Mouse (Mus musculus): ENCODE data around the gene Phb2. TPM values are rescaled to one million over a fixed set of nuclear protein-coding genes. Genes with fewer than 3 reads are reported as not detected.

Gene Phb2
- polyA plus RNA-seq, 1 experiment, result 329 TPM

DNA sequence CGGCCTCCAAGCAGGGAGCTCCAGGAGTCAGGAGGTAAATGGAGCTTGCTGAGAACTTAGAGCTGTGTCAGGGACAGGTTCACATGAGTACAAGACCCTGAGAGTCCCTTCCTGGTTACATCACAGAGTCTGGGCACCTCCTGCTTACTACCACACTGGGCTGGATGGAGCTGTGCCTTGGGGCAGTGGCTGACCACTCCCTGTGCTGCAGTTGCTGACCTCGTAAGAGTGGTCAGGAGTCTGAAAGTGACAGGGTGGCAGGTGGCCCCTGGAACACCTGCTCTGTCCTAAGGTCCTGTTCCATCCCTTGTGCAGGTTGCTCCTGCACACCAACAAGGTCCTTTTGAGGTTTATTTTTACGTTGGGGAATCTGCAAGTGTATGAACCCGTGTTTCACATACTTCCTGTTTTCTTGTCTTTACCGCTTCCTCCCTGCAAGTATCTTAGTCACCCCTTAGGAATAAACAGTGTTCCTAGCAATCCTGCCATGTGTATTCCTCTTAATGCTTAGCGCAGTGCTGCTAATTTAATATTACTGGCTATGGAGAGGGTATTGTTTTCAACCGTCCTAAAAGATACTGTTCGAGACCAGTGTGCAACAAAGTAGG, 23.9 kb upstream of the Phb2 start:
- H3K9ac ChIP-seq (ENCODE audit: low read depth, poor library complexity, severe bottlenecking), result no peak overlapping the region
- no peaks in the 10 kb centered on the region for H3K36me3 ChIP-seq (ENCODE audit: control insufficient read depth, insufficient read depth, low read length, poor library complexity, severe bottlenecking)
- no peak overlapping the region for H3K27ac ChIP-seq (ENCODE audit: insufficient read depth, low read length)
- H3K4me1 ChIP-seq (ENCODE audit: control insufficient read depth, insufficient read depth, low read length), result no peaks in the 10 kb centered on the region
- H3K9me3 ChIP-seq (replicated peaks; ENCODE audit: control insufficient read depth, insufficient read depth, low read length, poor library complexity, severe bottlenecking), result no peaks in the 10 kb centered on the region
- TF ChIP-seq CTCF (IDR thresholded peaks at IDR 0.05; ENCODE audit: low read depth, low read length) (no peak), EP300 (IDR thresholded peaks at IDR 0.05; ENCODE audit: insufficient read depth, low read depth, low read length) (no peak), POLR2A (IDR thresholded peaks at IDR 0.05; ENCODE audit: insufficient read depth, low read length) (no peak)
- H3K27me3 ChIP-seq (ENCODE audit: control insufficient read depth, insufficient read depth, low read length, poor library complexity, severe bottlenecking), result no peaks in the 10 kb centered on the region
- H3K4me3 ChIP-seq (ENCODE audit: low read depth, low read length), result no peak overlapping the region

DNA sequence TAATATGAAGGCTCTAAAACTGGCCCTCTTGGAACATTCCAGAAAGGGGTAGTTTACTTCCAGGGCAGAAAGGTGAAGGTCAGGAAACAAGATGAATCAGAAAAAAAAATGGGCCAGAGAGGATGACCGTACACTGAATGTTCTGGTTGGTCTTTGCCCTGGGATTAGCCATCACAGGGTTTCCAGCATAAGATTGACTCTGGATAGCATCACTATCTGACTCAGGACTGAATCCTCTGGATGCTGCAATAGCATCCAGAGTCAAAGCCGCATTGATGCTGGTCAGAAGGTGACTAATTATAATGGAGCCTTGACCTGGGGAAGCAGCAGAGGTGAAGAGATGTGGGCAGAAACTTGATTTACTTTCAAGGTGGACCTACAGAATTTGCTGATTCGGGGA, 23.1 kb upstream of the Phb2 start:
- Histone ChIP-seq H3K9me3 (replicated peaks; ENCODE audit: control insufficient read depth, insufficient read depth, low read length, poor library complexity, severe bottlenecking) (no peaks in the 10 kb centered on the region), H3K4me1 (ENCODE audit: control insufficient read depth, insufficient read depth, low read length) (no peaks in the 10 kb centered on the region), H3K27me3 (ENCODE audit: control insufficient read depth, insufficient read depth, low read length, poor library complexity, severe bottlenecking) (no peaks in the 10 kb centered on the region), H3K36me3 (ENCODE audit: control insufficient read depth, insufficient read depth, low read length, poor library complexity, severe bottlenecking) (no peaks in the 10 kb centered on the region), H3K9ac (ENCODE audit: low read depth, poor library complexity, severe bottlenecking) (no peak overlapping the region), H3K27ac (ENCODE audit: insufficient read depth, low read length) (no peak overlapping the region), H3K4me3 (ENCODE audit: low read depth, low read length) (no peak overlapping the region)
- TF ChIP-seq POLR2A (IDR thresholded peaks at IDR 0.05; ENCODE audit: insufficient read depth, low read length), result no peak
- no peak for TF ChIP-seq CTCF (IDR thresholded peaks at IDR 0.05; ENCODE audit: low read depth, low read length)
- no peak for TF ChIP-seq EP300 (IDR thresholded peaks at IDR 0.05; ENCODE audit: insufficient read depth, low read depth, low read length)

DNA sequence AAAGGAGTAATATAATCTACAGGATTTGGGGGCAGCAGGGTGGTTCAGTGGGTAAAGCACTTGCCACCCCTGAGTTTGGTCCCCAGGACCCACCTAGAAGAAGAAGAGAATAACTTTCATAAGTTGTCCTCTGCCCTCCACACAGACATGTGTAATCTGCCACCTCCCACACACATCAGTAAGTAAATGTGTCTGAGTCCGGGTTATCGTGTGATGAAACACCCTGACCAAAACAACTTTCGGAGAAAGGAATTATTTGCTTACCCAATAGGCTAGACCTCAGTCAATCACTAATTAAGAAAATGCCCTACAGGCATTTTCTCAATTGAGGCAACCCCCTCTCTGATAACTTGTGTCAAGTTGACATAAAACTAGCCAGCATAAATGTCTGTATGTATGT, 21.6 kb upstream of the Phb2 start:
- Histone ChIP-seq H3K4me3 (ENCODE audit: low read depth, low read length) (no peak overlapping the region), H3K4me1 (ENCODE audit: control insufficient read depth, insufficient read depth, low read length) (no peaks in the 10 kb centered on the region), H3K9ac (ENCODE audit: low read depth, poor library complexity, severe bottlenecking) (no peak overlapping the region), H3K9me3 (replicated peaks; ENCODE audit: control insufficient read depth, insufficient read depth, low read length, poor library complexity, severe bottlenecking) (no peaks in the 10 kb centered on the region), H3K36me3 (ENCODE audit: control insufficient read depth, insufficient read depth, low read length, poor library complexity, severe bottlenecking) (no peaks in the 10 kb centered on the region), H3K27ac (ENCODE audit: insufficient read depth, low read length) (no peak overlapping the region), H3K27me3 (ENCODE audit: control insufficient read depth, insufficient read depth, low read length, poor library complexity, severe bottlenecking) (no peaks in the 10 kb centered on the region)
- no peak for TF ChIP-seq CTCF (IDR thresholded peaks at IDR 0.05; ENCODE audit: low read depth, low read length)
- no peak for TF ChIP-seq POLR2A (IDR thresholded peaks at IDR 0.05; ENCODE audit: insufficient read depth, low read length)
- no peak for TF ChIP-seq EP300 (IDR thresholded peaks at IDR 0.05; ENCODE audit: insufficient read depth, low read depth, low read length)

DNA sequence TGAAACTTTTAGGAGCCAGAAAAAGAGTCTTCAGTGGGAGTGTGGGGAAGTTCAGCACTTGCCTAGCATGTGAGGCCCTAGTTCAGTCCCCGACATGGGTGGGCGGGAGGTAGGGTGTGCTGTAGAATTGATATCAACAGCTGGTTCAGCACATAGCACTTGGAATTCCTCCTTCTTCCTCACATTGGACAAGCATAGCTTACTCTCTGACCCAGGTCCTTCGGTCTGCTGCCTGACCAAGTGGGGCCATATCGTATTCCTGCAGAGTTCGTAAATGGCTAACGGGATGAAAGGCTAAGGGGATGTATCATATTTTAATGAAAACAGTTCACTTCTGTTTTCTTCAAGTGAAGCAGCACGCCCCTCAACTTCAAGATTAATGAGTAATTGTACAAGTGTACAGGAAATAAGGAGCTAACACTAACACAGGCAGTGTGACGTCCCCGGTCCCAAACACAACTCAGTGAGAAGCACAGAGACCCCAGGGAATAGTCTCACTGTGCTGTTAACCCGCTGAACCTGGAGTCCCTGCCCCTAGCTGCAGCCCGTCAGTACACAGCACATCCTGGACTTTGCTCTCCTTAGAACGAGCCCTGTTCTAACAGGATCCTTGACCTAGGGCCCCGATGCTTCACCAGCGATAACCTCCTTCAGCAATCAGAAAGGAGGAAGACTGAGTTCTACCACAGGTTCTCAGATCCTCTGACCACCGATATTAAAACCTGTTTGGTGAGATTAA, 18.7 kb upstream of the Phb2 start:
- Histone ChIP-seq H3K27ac (ENCODE audit: insufficient read depth, low read length) (no peak overlapping the region), H3K4me3 (ENCODE audit: low read depth, low read length) (no peak overlapping the region), H3K9ac (ENCODE audit: low read depth, poor library complexity, severe bottlenecking) (no peak overlapping the region), H3K36me3 (ENCODE audit: control insufficient read depth, insufficient read depth, low read length, poor library complexity, severe bottlenecking) (no peaks in the 10 kb centered on the region), H3K9me3 (replicated peaks; ENCODE audit: control insufficient read depth, insufficient read depth, low read length, poor library complexity, severe bottlenecking) (no peaks in the 10 kb centered on the region), H3K27me3 (ENCODE audit: control insufficient read depth, insufficient read depth, low read length, poor library complexity, severe bottlenecking) (no peaks in the 10 kb centered on the region), H3K4me1 (ENCODE audit: control insufficient read depth, insufficient read depth, low read length) (no peaks in the 10 kb centered on the region)
- no peak for TF ChIP-seq POLR2A (IDR thresholded peaks at IDR 0.05; ENCODE audit: insufficient read depth, low read length)
- TF ChIP-seq CTCF (IDR thresholded peaks at IDR 0.05; ENCODE audit: low read depth, low read length), result no peak
- TF ChIP-seq EP300 (IDR thresholded peaks at IDR 0.05; ENCODE audit: insufficient read depth, low read depth, low read length), result no peak

DNA sequence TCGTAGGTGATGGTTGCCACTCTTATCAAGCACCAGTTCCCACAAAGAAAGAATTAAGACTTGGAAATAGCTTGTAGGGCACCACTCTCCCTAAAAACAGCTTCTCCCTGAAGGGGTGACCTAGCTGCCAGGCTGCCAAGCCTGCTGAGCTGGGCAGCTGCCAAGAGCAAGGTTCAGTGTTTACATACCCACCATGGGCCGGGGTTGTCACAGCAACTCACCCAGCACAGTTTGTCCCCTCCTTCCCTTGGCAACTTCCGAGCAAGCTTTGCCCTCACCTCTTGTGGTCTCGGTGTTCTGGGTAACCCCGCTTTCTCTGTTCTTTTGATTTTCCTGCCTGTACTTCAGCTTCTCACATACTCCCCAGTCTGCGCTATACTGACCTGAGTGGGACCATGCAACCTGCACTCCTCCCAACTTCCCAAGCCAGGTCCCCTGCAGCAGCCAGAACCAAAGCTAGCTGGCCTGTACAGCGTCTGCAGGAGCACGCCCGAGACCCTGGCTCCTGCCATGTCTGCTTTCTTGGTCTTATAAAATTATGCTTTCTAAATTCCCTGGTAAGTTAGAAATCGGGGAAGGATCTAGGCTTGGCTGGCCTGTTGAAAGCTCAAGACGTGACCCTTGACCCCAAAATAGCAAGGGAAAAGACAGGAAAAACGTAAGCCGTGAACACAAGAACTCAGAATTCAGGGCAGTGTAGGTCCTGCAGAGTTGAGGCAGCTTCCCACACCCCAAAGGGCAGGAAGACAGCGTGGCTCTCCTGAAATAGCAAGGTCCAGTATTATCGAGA, 17.8 kb upstream of the Phb2 start:
- Histone ChIP-seq H3K36me3 (ENCODE audit: control insufficient read depth, insufficient read depth, low read length, poor library complexity, severe bottlenecking) (no peaks in the 10 kb centered on the region), H3K4me3 (ENCODE audit: low read depth, low read length) (no peak overlapping the region), H3K9me3 (replicated peaks; ENCODE audit: control insufficient read depth, insufficient read depth, low read length, poor library complexity, severe bottlenecking) (no peaks in the 10 kb centered on the region), H3K27ac (ENCODE audit: insufficient read depth, low read length) (no peak overlapping the region), H3K9ac (ENCODE audit: low read depth, poor library complexity, severe bottlenecking) (no peak overlapping the region), H3K27me3 (ENCODE audit: control insufficient read depth, insufficient read depth, low read length, poor library complexity, severe bottlenecking) (no peaks in the 10 kb centered on the region), H3K4me1 (ENCODE audit: control insufficient read depth, insufficient read depth, low read length) (no peaks in the 10 kb centered on the region)
- TF ChIP-seq EP300 (IDR thresholded peaks at IDR 0.05; ENCODE audit: insufficient read depth, low read depth, low read length), result no peak
- TF ChIP-seq POLR2A (IDR thresholded peaks at IDR 0.05; ENCODE audit: insufficient read depth, low read length), result no peak
- TF ChIP-seq CTCF (IDR thresholded peaks at IDR 0.05; ENCODE audit: low read depth, low read length), result no peak
